Mouse (Mus musculus) G1E (cell line): ENCODE measurements around the gene Cpne6.

Experiments
- CTCF ChIP-seq: IDR thresholded peaks from 2 replicates; pipeline ENCODE4 v1.5.1; 2012; ENCODE audit warnings: low read depth, low read length, inconsistent platforms, mixed read lengths
- GATA1 ChIP-seq: IDR thresholded peaks from 2 replicates; pipeline ENCODE4 v1.6.1; 2012; ENCODE audit warnings: borderline replicate concordance, low read length, inconsistent platforms, mixed read lengths
- GATA2 ChIP-seq: IDR thresholded peaks from 2 replicates; pipeline ENCODE4 v1.6.1; 2012; ENCODE audit warnings: low read depth, low read length, inconsistent platforms, borderline replicate concordance
- POLR2AphosphoS5 ChIP-seq: IDR thresholded peaks from 2 replicates; pipeline ENCODE4 v1.6.1; 2012; ENCODE audit warnings: low read depth, low read length, inconsistent platforms; ENCODE audit not compliant: insufficient replicate concordance
- TAL1 ChIP-seq: conservative IDR thresholded peaks from 2 replicates; pipeline ENCODE4 v1.6.1; 2012; ENCODE audit warnings: low read depth, low read length, inconsistent platforms, mixed read lengths

DNA sequence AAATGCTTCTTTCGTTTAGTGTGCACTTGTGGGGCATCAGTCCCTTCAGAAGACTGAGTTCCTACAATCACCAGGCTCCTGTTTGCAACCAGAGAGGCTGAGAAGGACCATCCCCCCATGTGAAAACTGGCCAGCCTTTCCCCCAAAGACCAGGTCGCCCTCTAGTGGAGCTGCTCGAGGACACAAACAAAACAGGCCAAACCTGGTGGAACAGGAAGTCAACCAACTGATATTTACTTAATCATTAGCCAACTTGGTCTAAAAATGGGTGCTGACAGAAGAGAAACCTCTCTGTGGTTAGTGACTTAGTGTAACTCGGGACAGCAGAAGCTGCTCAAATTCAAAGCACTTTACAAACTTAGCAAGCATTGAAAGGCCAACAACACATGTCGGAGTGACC, 46.8 kb downstream of the Cpne6 start:
- TF ChIP-seq GATA1: no peak
- TF ChIP-seq CTCF: peak; percentile 43; the same call in 1 of the 2 replicates
- no peak for TF ChIP-seq TAL1
- TF ChIP-seq POLR2AphosphoS5: no peak
- TF ChIP-seq GATA2: no peak
